Mouse (Mus musculus): ENCODE measurements around the gene Steap2.

Steap2 gene

DNA sequence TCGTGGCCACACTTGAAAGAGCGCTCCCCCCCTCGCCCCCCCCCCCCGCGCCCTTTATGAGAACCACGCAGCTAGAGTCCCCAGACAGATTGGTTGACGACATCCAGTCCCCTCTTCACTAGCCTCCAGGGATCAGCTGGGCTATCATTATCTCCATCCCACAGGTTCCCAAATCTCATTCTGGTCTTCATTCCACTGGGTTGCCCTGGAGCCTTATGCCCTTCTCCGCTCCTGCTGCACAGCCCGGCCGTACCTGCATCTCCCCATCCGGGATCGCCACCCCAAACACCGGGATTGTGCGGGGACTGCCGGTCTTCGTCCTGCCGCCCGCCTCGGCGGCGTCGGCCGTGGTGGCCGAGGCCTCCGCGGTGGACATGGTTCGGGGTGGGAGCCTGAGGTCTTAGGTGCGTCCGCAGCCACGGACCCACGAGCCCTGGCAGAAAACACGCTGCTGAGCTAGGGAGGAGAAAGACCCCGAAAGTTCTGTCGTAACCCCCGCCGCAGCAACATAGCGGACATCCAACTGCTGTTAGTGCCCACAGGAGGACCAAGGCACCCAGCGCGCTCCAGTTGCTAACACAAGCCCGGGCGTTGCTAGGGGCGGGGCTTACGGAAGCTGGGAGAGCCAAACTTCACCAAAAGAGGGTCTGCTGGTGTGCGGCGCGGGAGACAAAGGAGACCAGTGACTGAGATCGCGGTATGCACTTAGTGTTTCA, 30.6 kb downstream of the Steap2 start, which contains the start of gene Cfap69:
Gene Cfap69, minus strand, starts transcription at position 585 of the 716 bp plus-strand sequence.
- DNase-seq, result peak; percentile 32

DNA sequence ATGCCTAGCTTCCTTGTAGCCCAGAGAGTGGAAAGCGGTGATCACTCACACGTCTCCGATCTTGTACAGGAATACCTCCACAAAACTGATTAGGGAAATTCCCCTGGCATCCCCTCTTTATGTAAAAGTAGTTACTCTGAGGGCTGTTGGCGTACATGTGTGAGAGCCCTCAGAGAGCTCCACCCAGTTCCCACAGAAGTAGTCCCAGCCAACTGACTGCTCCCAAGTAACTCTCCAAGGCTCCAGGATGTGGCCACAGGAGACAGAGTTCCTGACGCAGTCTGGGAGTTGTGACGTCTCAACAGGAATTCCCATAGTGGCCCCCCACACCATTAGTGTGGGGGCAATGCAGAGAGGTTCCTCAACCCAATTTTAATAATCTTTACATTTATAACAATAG, 31.3 kb downstream of the Steap2 start:
- DNase-seq, result no peak

DNA sequence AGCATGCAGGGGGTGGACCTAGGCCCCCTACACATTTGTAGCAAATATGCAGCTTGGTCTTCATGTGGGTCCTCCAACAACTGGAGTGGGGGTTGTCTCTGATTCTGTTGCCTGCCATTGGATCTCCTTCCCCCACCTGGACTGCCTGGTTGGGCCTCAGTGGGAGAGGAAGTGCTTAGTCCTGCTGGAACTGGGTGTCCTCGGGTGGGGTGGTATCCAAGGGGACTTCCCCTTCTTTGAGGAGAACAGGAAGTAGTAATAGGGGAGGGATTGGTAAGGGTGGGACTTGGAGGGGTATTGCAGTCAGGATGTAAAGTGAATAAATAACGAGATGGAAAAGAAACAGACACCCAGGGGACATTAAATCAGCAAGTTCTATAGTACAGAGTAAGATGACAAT, 35.7 kb downstream of the Steap2 start:
- no peak for DNase-seq

DNA sequence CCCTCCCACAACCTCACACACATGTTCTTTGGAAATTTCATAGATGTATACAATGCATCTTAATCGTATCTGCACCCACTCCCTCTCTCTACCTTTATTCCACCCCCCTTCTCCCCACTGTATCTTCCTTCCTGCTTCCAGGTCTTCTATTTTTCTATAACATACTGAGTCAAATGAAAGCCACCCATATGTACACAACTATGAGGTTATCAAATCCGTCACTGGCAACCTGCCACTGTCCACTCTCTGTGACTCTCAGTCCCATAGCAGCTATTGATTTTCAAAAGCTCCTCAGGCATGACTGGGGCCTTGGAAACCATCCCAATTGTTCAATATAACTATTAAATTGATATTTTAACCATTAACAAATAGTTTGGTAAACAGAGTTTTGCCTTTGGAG, 36.4 kb downstream of the Steap2 start:
- no peak for DNase-seq

DNA sequence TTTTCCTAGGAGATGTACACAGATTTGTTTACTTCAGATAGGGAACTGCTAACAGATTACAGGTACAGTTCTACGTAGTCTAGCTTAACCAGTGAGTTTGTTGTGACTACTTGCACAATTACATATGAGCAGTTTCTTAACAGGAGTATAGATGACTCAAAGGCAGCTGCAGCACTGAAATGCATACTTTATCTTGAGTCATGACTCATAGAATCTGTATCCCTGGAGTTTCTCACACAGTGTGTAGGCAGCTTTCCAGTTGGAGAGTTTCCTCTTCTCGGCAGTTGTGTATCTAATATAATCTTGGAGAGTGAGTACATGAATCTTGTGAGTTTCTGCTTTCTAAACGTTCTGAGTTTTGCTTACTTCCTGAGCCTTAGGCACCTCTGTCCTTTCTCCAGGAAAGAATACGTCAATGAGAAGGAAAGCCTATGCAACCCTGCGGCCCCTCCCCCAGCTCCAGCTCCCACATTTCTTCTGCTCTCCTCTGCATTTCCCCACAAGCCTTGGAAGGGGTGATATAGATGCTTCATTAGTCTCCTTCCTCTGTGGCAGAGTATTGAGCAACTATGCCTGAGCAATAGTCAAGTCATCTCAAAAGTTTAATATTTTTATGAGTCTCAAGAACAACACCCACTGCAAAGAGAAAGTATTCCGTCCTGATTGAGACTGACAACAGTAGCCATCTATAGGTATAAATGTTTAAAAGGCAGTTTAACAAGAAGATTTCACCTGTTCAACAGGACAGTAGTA, 45.4 kb downstream of the Steap2 start:
- DNase-seq, result no peak

DNA sequence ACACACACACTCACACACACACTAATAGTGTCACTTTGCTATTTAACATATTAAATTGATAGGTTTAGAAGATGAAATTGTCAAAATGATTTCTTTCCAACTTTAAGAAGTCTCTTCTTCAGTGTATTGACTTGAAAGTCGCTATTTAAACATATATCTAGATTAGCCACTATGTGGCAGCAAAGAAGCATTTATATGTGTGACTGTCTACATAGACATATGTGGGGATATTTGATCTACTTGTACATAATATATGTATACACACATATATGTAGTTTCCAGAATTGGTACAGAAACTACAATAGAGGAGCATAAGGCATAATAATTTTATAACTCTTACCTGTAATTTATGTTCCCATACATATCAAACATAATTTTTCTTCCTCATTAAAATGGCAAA, 48.2 kb downstream of the Steap2 start:
- DNase-seq, result no peak

DNA sequence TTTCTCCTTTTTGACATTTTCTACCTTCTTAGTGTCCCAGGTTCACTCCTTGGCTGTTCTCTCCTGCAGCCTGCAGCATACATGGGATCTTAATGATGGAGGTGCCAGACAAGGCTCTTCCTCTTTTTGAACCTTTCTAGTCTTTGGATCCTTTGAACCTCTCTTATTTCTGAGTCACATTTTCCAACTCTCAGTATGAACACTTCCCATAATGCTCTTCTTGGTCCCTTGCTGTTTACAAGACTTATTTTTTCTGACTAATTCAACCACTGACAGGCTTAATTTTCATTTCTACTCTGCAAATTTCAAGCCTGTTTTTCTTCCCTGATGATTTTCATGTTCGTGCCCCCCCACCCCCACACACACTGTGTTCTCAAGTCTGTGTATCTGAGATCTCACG, 55.9 kb downstream of the Steap2 start:
- DNase-seq, result no peak

DNA sequence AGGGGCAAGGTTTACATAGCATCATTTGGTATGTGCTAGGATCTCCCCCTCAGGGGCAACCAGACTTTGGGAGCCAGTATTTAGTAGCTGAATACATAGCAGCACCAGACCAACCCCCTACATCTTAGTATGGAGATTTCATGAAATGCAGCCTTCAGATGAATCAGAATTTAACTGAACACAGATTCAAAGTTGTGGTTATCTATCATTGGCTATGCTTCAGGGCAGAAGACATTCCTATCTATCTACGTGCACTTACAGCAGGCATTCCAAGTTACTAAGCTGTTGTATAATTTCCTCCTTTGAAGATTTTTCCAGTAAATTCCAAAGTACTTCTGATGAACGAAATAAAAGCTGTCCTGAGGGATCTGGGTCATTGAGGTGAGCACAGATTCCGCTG, 68.9 kb downstream of the Steap2 start:
- DNase-seq, result no peak

DNA sequence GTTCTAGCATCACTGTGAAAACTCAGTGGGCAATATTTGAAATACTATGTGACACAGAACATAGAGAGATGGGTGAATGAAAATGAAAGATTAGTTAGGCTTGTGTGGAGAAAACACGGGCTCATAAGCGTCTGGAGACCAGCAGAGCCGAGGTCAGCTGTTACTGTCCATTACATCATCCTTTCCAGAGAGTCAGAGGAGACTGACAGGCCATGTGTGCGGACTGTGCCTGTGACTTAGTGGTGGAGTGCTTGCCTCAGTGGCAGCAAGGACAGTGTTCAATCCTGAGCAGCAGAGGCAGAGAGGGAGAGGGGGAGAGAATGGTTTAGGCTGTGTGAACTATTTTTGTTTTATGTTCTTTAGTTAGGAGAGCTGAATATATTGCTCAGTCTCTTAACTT, 76.0 kb downstream of the Steap2 start:
- no peak for DNase-seq

All from thymus, postnatal 14 days (tissue).